Mouse (Mus musculus) E14TG2a.4 (cell line): ENCODE results near the gene Ndrg3.

Experiments used
- CTCF ChIP-seq: conservative IDR thresholded peaks from 2 replicates; pipeline ENCODE4 v1.5.1; 2014; ENCODE audit warnings: low read length
- NANOG ChIP-seq: IDR thresholded peaks from 2 replicates; pipeline ENCODE4 v1.6.1; 2014; ENCODE audit warnings: borderline replicate concordance, low read length, mixed read lengths
- POU5F1 ChIP-seq: IDR thresholded peaks from 2 replicates; pipeline ENCODE4 v1.6.1; 2014; ENCODE audit warnings: low read length, borderline replicate concordance

DNA sequence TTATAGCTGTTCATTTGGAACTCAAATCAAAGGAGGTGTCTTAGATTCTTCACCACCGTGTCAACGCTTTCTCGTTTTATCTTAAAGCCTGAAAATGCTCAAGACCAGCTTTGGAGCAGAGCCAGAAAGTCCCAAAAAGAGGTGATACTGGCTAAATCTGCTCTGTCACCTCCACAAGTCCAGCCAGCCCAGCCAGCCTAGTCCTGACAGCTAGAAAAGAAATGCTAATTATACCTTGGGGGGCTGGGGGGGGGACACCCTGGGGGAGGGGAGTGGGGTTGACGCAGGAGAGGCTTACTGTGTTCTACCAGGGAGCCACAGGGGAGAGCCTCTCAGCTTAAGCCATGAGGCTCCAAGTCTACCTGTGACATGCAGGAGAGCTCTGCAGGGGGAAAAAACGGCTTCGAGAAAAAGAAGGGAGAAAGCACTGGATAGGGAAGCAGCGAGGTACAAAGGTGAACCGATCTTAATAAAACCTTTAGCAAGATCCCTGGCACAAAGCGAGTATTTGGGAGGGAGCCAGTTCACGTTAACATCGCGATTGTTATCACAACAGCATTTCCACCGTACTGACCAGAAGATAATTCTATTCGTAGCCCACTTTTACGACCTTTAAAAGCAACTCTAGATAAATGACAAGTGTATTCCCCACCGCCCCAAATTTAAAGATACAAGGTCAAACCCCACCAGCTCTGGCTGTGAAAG lies 977 bp downstream of the Ndrg3 start:
- TF ChIP-seq CTCF (no peak), NANOG (no peak), POU5F1 (no peak)
